Mouse (Mus musculus) MEL-GATA-1-ER (cell line): ENCODE results near the gene Abhd4.

Experiments
- DNase-seq: peaks from one replicate; pipeline ENCODE4 v3.0.0-alpha.2; 2012; ENCODE audit warnings: low read depth; ENCODE audit errors: extremely low read depth

Abhd4 gene

DNA sequence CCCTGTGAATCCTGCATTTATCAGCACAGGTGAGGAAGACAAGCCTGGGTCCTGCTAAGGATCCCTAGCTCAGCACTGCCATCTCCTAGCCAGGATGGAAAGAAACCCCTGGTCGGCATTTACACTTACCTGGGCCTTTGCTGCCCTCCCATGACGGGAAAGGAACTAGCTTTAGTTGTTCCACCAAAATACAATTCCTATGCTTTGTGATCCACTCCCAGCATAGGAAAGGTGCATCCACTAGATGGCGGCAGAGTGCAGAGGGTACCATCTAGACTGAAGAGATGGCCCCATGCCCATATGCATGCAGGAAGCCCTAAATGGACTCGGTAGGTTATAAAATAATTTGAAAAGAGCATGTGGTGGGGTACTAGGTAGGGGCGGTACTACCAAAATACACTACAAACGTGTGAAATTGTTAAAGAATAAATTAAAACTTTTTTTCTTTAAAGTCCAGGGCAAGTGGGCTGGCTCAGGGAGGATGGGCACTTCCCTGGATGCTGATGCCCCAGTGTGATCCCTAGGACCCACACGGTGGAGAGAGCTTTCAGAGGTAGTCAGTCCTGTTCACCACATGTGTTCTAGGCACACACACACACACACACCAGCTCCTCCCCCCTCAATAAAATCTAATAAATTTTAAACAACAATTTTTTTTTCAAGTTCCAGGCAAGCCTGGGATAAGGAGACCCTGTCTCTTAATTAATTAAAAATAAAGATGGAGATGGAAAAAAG lies 14.8 kb upstream of the Abhd4 start:
- DNase-seq = peak; percentile 54

DNA sequence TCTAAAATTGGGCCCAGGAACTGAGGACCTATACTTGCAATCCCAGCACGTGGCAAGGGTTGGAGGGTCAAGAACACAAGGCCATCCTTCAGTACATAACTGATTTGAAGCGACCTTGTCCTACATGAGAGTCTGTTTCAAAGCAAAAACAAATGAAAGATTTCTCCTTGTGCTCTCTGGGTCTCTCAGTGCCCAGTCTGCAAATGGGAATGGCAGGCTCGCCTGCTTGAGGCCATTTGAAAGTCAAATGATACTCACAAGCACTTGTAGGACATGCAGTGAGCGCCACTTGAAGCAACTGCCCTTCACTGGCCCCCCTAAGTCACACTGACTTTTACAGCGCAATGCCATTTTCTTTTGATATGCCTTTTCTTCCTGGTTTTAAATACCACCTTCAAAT lies 13.4 kb upstream of the Abhd4 start:
- DNase-seq = no peak

DNA sequence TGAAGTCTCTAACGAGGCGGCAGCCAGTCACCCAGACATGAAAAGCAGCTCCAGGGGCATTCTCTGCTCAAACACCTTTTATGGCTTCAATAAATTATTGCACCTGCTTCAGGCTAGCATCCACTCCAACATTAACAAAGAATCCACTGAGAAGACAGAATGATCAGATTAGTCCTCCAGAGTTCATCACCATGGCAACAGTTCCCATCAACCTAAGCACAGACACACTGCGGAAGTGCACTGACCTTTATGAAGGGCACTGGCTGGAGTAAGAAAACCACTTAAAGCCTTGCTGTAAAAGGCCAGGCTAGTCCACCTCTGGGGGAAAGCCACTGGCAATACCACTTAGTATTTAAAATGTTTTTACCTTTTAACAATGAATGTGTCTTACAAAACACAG lies 9.8 kb upstream of the Abhd4 start:
- no peak for DNase-seq

DNA sequence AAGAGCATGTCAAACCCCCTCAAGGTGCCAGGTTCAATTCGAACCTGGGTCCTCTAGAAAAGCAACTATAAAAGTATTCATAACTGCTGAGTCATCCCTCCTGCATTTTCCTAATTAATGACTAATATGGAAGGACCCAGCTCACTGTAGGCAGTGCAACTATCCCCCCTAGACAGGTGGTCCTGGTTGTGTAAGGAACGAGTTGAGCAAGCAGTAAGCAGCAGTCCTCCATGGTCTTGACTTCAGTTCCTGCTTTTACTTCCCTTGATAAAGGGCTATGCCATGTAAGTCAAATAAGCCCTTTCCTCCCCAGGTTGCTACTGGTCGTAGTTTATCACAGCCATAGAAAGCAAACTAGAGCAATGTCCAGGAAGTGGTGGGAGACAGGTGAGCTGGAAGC lies 7.8 kb upstream of the Abhd4 start:
- no peak for DNase-seq

DNA sequence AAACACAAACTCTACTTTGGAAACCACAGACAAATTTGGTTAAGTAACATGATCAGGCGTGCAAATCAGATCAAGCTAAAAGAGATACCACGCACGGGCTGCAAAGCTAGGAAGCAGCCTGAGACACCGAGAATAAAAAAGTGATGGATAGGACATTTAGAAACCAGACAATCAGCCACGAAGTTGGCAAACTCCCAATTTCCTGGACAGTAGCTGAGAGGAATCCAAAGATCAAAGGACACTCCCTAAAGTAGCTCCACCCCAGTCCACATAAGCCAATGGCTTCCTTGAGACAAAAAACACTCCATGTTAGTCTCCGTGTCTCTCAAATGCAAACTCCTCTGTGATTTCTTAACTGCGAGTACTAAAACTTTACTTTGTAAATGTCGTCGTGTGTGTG lies 4.7 kb upstream of the Abhd4 start:
- DNase-seq = no peak

DNA sequence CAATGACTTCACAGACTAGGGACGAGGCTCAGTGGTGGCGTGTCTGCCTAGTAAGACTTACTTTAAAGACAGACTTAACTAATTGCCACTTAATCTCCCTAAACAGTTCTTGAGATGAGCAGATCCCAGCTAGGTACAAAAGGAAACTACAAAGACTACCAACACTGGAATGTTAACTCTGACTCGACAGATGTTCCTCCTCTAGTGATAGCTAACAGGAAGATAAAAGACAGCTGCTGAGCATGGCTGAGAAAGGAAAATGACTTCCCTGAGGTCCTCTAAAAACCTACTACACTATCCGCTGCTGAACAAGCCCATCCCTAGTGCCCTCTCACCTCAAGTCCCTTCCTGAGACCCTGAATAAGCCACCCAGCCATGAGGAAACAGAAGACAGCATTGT lies 3.9 kb upstream of the Abhd4 start:
- DNase-seq = no peak

DNA sequence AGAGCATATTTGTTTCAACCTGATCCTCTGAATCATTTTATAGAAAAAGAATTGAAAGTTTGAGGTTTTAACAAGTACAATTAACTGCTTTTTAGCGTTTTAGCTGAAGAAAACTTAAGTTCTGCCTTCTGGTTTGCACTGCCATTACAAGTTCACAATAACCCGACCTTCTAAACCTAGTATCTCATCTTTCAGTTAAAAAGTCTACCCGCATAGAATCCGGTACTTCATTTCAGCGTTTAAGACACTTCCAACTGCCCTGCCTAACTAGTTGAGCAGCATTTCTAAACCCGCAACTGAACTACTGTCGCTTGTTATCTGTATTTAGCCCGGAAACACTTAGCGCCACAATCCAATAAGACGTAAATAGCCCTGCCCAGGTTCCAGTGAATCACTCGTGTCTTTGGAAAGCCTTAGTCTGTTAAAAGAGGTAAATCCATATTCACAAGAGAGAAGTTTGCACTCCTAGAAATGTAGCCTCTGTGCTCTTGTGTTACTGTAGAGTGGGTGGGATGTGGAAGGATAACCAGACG lies 748 bp downstream of the Abhd4 start:
- no peak for DNase-seq

DNA sequence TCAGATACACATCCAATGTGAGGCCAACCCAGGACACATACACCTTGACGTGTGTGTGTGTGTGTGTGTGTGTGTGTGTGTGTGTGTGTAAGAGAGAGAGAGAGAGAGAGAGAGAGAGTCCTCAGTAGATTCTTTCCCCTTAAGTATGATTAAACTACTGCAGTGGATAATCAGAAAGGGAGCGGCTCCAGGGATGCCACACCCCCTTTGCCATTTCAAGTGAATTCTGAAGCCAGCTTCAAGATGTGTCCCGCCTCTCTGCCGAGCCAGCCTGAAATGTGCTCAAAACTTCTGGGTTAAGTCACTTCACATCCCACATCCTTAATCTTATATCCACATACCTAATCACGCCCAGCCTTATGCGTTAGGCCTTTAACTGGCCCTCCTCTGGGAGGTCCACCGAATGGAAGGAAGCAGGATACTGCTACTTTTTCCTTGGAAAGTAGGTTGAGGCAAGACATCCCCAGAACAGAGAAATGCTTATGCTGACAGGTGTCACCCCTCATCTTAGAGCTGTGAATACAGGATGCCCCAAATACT lies 4.2 kb downstream of the Abhd4 start:
- no peak for DNase-seq

DNA sequence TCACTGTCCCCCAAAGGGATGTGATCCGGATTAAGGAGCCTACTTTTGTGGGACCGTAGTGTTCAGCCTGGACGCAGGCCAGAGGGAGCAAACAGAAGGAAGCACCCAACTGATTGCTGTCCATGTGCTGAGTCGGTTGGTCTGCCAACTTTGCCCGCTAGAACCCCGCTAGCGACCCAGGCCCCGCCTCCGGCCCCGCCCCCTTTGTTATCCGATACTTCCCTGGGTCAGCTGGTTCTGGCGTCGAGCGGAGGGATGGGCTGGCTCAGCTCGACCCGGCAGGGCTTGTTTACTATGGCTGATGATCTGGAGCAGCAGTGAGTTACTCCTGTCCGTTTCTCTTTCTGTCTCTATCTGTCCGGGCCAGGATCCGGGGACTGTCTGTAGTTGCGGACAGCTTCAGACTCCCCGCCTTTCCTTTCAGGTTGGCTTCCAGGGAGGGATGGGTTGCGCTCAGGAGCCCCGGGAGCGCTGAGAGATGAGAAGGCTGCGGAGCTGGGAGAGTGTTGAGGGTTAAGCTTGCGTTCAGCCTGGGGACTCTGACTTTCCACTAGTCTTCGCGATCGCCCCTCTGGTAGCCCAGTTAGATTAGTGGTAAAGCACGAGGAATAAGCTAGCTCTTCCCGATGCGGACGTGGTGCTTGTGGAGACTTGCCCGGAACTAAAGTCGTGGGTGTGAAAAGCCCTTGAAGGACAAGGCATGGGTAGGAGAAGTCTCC lies 5.2 kb downstream of the Abhd4 start:
- peak; percentile 85 for DNase-seq

DNA sequence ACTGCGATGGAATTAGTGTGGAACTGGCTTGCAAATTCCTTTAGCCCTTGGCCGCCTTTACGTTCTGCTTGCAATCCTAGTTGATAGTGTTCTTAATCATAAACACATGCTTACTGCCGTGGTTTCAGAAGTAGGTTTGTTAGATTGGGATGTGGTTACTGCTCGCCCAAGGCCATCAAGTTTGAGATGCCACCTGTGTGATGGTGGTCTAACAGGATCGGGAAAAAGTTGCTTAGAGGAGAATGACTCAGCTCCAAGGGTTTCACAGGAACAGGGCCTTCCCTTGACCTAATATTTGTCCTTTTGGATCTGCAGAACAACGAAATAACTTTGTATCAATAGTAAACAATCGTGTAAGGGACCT lies 5.7 kb downstream of the Abhd4 start:
- no peak for DNase-seq

DNA sequence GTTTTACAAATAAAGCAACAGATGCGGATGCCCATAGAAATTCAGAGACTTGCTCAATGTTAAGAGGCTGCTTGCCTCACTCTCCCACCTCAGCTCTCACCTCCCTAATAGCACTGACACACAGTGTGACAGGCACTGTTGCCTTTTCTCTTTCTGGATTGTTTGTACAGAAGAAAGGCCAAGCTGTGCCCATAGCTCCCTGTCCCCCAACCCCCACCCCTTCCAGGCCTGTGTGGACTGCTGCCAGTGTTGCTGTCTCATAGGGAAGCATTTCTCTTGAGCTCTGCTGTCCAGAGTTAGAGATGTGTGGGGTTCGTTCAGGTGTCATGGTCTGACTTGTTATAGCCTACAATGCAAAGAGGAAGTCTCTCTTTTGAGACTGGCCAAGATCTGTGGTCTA lies 6.2 kb downstream of the Abhd4 start:
- DNase-seq = no peak

DNA sequence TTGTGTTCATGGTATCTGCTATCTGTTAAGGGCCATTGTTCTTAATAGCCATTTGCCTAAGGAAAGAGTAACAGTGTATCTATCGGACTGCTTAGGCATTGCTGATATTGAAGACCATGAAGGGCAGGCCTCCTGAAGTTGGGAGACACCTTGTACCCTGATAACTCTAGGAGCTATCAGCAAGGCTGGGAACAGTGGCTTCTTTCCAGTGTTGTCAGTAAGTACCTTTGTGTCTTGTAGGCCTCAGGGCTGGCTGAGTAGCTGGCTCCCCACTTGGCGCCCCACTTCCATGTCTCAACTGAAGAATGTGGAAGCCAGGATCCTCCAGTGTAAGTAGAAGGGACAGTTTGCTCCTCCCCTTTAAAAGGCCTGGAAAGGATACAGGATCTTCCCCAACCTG lies 7.4 kb downstream of the Abhd4 start:
- no peak for DNase-seq

DNA sequence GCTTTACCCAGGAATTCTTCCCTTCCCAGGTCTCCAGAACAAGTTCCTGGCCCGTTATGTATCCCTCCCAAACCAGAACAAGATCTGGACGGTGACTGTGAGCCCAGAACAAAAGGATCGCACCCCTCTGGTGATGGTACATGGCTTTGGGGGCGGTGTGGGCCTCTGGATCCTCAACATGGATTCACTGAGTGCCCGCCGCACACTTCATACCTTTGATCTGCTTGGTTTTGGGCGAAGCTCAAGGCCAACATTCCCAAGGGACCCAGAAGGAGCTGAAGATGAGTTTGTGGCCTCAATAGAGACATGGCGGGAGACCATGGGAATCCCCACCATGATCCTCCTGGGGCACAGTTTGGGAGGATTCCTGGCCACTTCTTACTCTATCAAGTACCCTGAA lies 8.6 kb downstream of the Abhd4 start:
- no peak for DNase-seq

DNA sequence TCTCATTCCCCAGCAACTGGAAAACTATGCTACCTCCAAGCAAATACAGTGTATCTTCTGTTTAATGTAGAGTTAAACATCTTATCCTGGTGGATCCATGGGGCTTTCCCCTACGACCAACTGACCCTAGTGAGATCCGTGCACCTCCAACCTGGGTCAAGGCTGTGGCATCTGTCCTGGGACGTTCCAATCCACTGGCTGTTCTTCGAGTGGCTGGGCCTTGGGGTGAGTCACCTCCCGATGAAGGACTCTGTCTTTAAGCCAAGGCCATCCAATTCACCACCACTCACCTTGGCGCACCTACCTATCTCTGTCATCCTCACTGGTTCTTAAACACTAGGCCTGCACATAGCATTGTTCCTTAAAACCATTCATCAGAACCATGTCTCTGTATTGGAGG lies 9.1 kb downstream of the Abhd4 start:
- DNase-seq = no peak

DNA sequence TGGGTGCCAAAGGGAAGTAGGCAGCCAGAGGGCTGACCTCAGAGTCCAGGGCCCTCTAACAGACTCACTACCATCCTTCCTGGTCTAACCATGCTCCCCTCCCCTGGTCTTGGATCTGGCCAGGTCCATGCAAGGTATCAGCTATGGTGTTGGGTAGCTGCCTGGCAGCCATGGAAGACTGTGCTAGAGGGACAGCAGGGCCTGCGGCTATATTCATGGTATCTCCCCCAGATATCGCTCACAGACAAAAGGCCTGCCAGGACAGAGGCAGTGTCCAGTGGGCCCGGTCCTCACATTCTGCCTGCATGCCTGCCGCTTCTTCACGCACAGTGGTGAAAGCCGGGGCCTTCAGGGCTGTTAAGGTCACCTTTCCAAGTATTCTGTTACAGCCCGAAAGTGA lies 10.2 kb downstream of the Abhd4 start:
- no peak for DNase-seq

DNA sequence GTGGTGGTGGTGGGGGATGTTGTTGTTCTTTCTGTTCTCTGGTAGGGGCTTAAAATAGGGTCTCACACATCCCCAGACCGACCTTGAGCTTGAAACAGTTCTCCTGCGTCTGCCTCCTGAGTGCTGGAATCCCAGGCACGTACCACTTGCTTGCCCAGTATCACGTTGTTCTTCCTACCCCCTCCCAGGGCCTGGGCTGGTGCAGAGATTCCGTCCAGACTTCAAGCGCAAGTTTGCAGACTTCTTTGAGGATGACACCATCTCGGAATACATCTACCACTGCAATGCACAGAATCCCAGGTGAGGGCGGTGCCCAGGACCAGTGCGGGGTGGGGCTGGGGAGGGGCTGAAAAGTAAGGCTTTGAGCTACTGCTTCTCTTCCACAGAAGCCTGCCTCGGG lies 11.1 kb downstream of the Abhd4 start:
- no peak for DNase-seq

DNA sequence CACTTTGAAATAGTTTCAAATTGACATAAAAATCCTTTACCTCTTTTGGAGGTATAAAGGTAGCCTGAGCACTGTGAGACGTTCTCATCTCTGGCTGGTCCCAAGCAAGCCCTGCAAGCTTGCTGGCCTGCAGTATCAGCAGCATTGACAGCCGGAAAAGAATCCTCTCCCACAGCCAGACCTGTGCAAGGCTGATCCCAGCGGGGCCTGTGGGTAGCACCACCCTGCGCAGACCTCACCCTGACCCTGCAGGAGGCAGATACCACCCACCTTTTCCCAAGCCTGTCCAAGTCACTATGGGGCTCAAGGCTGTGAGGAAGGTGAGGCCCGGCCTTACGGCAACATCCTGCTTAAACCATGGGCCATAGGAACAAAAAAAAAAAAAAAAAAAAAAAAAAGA lies 12.0 kb downstream of the Abhd4 start:
- DNase-seq = no peak

DNA sequence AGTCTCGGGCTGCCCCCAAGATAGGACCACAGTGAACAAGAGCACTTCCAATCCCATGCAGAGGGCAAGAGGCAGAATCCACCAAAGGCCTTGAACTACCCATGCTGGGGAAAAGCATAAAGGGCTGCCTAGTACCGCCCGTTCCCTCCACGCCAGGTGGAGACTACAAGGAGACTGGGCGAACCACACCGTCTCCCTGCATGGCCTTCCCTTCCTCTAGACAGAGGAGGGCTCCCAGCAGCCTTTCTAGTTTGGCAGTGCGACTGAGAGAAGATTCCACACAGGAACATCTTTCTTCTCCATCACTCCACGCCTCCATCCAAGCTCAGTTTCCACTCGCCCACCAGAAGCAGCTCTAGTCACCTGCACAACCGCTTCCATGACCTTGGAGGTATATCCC lies 14.0 kb downstream of the Abhd4 start:
- DNase-seq = no peak

DNA sequence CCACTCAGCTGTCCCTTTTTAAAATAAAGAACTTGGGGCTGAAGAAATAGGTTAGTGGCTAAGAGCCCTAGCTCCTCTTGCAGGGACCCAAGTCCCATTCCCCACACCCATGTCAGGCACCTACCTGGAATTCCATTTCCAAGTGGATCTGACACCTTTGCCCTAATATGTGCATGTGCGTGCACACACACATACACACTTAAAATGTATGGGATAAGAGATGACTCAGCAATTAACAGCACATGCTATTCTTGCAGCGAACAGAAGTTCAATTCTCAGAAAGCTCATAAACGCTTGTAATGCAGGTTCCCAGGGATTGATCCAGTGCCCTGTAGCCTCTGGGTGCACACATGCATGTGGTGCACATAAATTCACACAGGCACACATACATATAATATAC lies 15.6 kb downstream of the Abhd4 start:
- DNase-seq = no peak

DNA sequence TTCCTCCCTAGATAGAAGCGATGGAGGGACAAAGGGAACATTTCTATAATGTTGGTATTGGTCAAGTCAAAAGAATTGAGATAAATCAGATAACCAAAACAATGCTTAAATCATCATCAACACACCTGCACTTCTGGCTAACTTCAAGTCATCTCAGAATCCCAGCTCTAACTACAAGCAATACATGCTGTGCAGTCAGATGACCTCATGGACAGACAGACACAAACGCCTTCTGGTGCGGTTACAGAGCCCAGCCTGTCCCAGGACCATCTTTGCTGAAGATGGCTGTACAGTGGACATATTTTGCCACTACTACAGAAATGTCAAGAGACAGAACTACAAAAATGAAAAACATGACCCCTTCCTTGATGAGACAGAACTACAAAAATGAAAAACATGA lies 16.4 kb downstream of the Abhd4 start:
- DNase-seq = no peak

DNA sequence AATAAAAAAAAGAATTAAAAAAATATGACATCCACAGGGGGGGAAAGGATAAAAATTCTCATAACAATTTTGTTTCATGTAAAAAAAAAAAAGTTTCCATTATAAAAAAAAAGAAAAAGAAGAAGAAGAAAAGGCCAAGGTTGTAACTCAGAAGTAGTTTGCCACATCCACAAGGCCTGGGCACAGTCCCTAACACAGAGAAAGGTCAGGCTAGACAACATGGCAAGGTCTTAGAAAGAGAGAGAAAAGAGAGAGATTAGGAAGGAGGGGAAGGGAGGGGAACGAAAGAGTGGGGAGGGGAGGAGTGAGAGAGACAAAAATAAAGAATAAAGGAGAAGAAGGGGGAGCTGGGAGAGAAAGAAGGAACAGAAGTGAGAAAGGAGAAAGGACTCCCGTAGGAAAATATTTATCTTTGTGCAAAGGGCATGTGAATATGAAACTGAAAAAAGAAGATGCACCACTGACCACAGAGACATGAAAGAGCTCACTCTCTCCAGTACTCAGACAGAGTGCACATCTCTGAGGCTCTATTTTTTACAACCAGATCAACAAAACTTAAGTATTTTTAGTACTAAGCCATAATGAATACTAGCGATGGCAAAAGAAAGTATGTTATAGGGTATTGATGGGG lies 18.1 kb downstream of the Abhd4 start:
- no peak for DNase-seq

DNA sequence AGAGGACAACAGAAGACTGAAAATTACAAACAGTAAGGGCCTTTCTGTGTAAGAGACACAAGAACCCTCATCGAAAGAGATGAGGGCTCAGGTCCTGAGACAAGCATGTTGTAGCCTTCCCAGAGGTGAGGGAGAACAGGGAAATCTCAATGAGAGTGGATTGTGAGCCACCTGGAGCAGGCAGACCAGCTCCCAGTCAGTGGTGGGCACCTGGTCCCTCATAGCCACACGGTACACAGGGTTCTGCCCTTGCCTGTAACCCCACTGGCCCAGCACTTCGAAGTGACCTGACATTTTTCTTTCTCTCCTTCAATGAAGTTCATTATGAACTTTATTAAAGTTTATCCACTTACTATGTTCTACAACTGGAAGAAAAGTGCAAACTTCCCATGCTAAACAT lies 18.7 kb downstream of the Abhd4 start:
- DNase-seq = no peak
